Mouse (Mus musculus) erythroblast, embryonic 14.5 days (primary cell): ENCODE measurements at regions not wholly inside any gene's neighbourhood (a gene's known extent, or its start where the extent isn't known, plus 50 kb on each side); places are given as distances from the start of the nearest gene placed in this dataset.

ENCODE experiments used
- GATA1 ChIP-seq: IDR thresholded peaks from 2 replicates; pipeline ENCODE4 v1.6.1; 2012; ENCODE audit warnings: low read length, inconsistent platforms, mixed read lengths
- TAL1 ChIP-seq: IDR thresholded peaks from 3 replicates; pipeline ENCODE4 v1.6.1; 2012; ENCODE audit warnings: low read length, inconsistent platforms, mixed read lengths

DNA sequence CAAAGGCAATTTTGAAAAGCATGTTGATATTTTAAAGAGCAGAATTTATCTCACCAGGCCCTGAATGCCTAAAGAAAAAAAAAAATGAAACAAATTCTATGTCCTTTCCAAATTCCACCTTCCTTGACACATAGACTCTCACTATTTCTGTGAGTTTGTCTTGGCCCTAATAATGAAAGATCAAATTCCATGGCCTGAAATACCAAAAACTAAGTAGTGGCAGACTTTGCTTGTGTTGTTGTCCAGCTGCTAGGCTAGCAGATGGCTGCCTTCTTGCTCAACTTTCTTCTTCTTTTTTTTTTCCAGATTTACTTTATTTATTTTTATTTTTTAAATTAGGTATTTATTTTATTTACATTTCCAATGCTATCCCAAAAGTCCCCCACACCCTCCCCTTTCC lies 682.4 kb downstream of the Rfpl4b start:
- TF ChIP-seq GATA1 (no peak), TAL1 (no peak)
